Mouse (Mus musculus): Measurements from ENCODE around the gene Adamtsl1.

The Adamtsl1 gene

GRCm38 (mm10) chr4:85672290-85672689 lies 158.3 kb downstream of the Adamtsl1 start:
- in situ Hi-C loops (cut with MboI, MseI), result no loop called here

GRCm38 (mm10) chr4:85677621-85678020 lies 163.6 kb downstream of the Adamtsl1 start:
- in situ Hi-C loops (cut with MboI, MseI), result no loop called here

- in situ Hi-C loops (cut with MboI, MseI), result no loop called here
These were observed 172.2 kb downstream of the Adamtsl1 start for GRCm38 (mm10) chr4:85686160-85686559.

GRCm38 (mm10) chr4:85695237-85695636 lies 181.3 kb downstream of the Adamtsl1 start:
- in situ Hi-C loops (cut with MboI, MseI), result no loop called here

GRCm38 (mm10) chr4:85707352-85708057 lies 193.5 kb downstream of the Adamtsl1 start:
- in situ Hi-C loops (cut with MboI, MseI), result no loop called here

- in situ Hi-C loops (cut with MboI, MseI), result no loop called here
These were observed 195.7 kb downstream of the Adamtsl1 start for GRCm38 (mm10) chr4:85709636-85710035.

GRCm38 (mm10) chr4:85724999-85725398 lies 211.0 kb downstream of the Adamtsl1 start:
- in situ Hi-C loops (cut with MboI, MseI), result no loop called here

- in situ Hi-C loops (cut with MboI, MseI), result no loop called here
These were observed 213.8 kb downstream of the Adamtsl1 start for GRCm38 (mm10) chr4:85727731-85728130.

GRCm38 (mm10) chr4:85728416-85728815 lies 214.4 kb downstream of the Adamtsl1 start:
- in situ Hi-C loops (cut with MboI, MseI), result no loop called here

- in situ Hi-C loops (cut with MboI, MseI), result no loop called here
These were observed 226.5 kb downstream of the Adamtsl1 start for GRCm38 (mm10) chr4:85740478-85740877.

GRCm38 (mm10) chr4:85741825-85742391 lies 227.9 kb downstream of the Adamtsl1 start:
- in situ Hi-C loops (cut with MboI, MseI), result no loop called here

- in situ Hi-C loops (cut with MboI, MseI), result no loop called here
These were observed 229.5 kb downstream of the Adamtsl1 start for GRCm38 (mm10) chr4:85743427-85743826.

GRCm38 (mm10) chr4:85762684-85763083 lies 248.7 kb downstream of the Adamtsl1 start:
- in situ Hi-C loops (cut with MboI, MseI), result no loop called here

GRCm38 (mm10) chr4:85763161-85764014 lies 249.4 kb downstream of the Adamtsl1 start:
- in situ Hi-C loops (cut with MboI, MseI), result no loop called here

GRCm38 (mm10) chr4:85764015-85764450 lies 250.1 kb downstream of the Adamtsl1 start:
- in situ Hi-C loops (cut with MboI, MseI), result no loop called here

- in situ Hi-C loops (cut with MboI, MseI), result no loop called here
These were observed 250.5 kb downstream of the Adamtsl1 start for GRCm38 (mm10) chr4:85764476-85764875.

- in situ Hi-C loops (cut with MboI, MseI), result no loop called here
These were observed 253.7 kb downstream of the Adamtsl1 start for GRCm38 (mm10) chr4:85767666-85768065.

GRCm38 (mm10) chr4:85768107-85768506 lies 254.1 kb downstream of the Adamtsl1 start:
- in situ Hi-C loops (cut with MboI, MseI), result no loop called here

- in situ Hi-C loops (cut with MboI, MseI), result no loop called here
These were observed 268.5 kb downstream of the Adamtsl1 start for GRCm38 (mm10) chr4:85782511-85782910.

GRCm38 (mm10) chr4:85783768-85784379 lies 269.9 kb downstream of the Adamtsl1 start:
- in situ Hi-C loops (cut with MboI, MseI), result no loop called here

GRCm38 (mm10) chr4:85784428-85784827 lies 270.5 kb downstream of the Adamtsl1 start:
- in situ Hi-C loops (cut with MboI, MseI), result no loop called here

GRCm38 (mm10) chr4:85790226-85790625 lies 276.3 kb downstream of the Adamtsl1 start:
- in situ Hi-C loops (cut with MboI, MseI), result loop anchor here (10.0 kb wide), 1 partner anchor 385 kb away; no protein-coding TSS in a partner anchor

All from regulatory T cell (primary cell).